Mouse (Mus musculus) testis, adult 2 months (tissue): Measurements from ENCODE around the gene Dis3. TPM values are rescaled to one million over a fixed set of nuclear protein-coding genes. Genes with fewer than 3 reads are reported as not detected.
A peak's percentile ranks its signal among the peaks of the same experiment; 100 is the strongest.

Experiments used
- H3K27ac ChIP-seq: fragments of 200-500 bp; 2 replicates; pipeline ENCODE4 v1.5.1; 2012; ENCODE audit warnings: low read depth, low read length; ENCODE audit not compliant: control insufficient read depth, insufficient read depth
- H3K27me3 ChIP-seq: fragments of 200-500 bp; 2 replicates; pipeline ENCODE4 v1.6.1; 2012; ENCODE audit warnings: mild to moderate bottlenecking, low read length, moderate library complexity; ENCODE audit not compliant: control insufficient read depth, insufficient read depth
- H3K36me3 ChIP-seq: fragments of 200-500 bp; 2 replicates; pipeline ENCODE4 v1.6.1; 2012; ENCODE audit warnings: mild to moderate bottlenecking, low read length; ENCODE audit not compliant: control insufficient read depth, insufficient read depth
- H3K4me1 ChIP-seq: fragments of 200-500 bp; 2 replicates; pipeline ENCODE4 v1.6.1; 2012; ENCODE audit warnings: low read length; ENCODE audit not compliant: control insufficient read depth, insufficient read depth
- H3K4me3 ChIP-seq: fragments of 200-500 bp; 2 replicates; pipeline ENCODE4 v1.5.1; 2012; ENCODE audit warnings: low read depth, mild to moderate bottlenecking, low read length, moderate library complexity, mixed read lengths; ENCODE audit not compliant: control insufficient read depth
- CTCF ChIP-seq: fragments of 200-500 bp; IDR thresholded peaks from 2 replicates; pipeline ENCODE4 v1.5.1; 2012; ENCODE audit warnings: low read depth, mild to moderate bottlenecking, inconsistent platforms, low read length, moderate library complexity; ENCODE audit not compliant: control insufficient read depth, insufficient read depth, insufficient replicate concordance
- POLR2A ChIP-seq: fragments of 200-500 bp; IDR thresholded peaks from 2 replicates; pipeline ENCODE4 v1.6.1; 2012; ENCODE audit warnings: low read depth, mild to moderate bottlenecking, inconsistent platforms, low read length, moderate library complexity; ENCODE audit not compliant: control insufficient read depth
- polyA plus RNA-seq: library from polyadenylated mRNA; depleted of rRNA; stranded (reverse); fragments of >200 nt; gene quantifications from 2 replicates; pipeline ENCODE4 v1.2.3, GENCODE M21; 2012; rRNA removed

Gene Dis3
- 19.2 and 23.0 TPM in 2 replicates for polyA plus RNA-seq

GRCm38 (mm10) chr14:99099267-99099966 lies at the start of gene Dis3, which contains the start of gene Pibf1:
Gene Dis3 (minus strand): TSS chr14:99099770.
Gene Pibf1 (plus strand): TSS chr14:99099424.
- peak within 1 kb of the TSS; percentile 93 for H3K4me3 ChIP-seq
- no peaks in the 10 kb centered on the region; the same call in 1 of the 2 replicates for H3K36me3 ChIP-seq
- H3K4me1 ChIP-seq, result peaks cover 4% of the 10 kb centered on the region; the same call in 1 of the 2 replicates
- peak within 1 kb of the TSS; percentile 82 for H3K27ac ChIP-seq
- TF ChIP-seq POLR2A (peak; percentile 93), CTCF (no peak)
- H3K27me3 ChIP-seq, result no peaks in the 10 kb centered on the region

GRCm38 (mm10) chr14:99146841-99147240 lies 47.3 kb upstream of the Dis3 start:
- H3K36me3 ChIP-seq, result no peaks in the 10 kb centered on the region; the same call in 1 of the 2 replicates
- H3K4me1 ChIP-seq, result no peaks in the 10 kb centered on the region
- H3K27me3 ChIP-seq, result no peaks in the 10 kb centered on the region
- no peak for TF ChIP-seq CTCF
- no peak for TF ChIP-seq POLR2A
- no peak overlapping the region for H3K27ac ChIP-seq
- no peak overlapping the region for H3K4me3 ChIP-seq

GRCm38 (mm10) chr14:99141786-99142633 lies 42.4 kb upstream of the Dis3 start:
- Histone ChIP-seq H3K27ac (no peak overlapping the region), H3K4me1 (no peaks in the 10 kb centered on the region), H3K36me3 (0 out of 2 replicates have a peak, but pooled peaks cover 1% of the 10 kb centered on the region), H3K27me3 (no peaks in the 10 kb centered on the region), H3K4me3 (no peak overlapping the region)
- TF ChIP-seq CTCF, result peak; percentile 79; the same call in 1 of the 2 replicates
- no peak for TF ChIP-seq POLR2A

GRCm38 (mm10) chr14:99140036-99140435 lies 40.5 kb upstream of the Dis3 start:
- H3K27ac ChIP-seq, result no peak overlapping the region
- H3K4me3 ChIP-seq, result no peak overlapping the region
- peaks cover 1% of the 10 kb centered on the region; the same call in 1 of the 2 replicates for H3K36me3 ChIP-seq
- no peaks in the 10 kb centered on the region for H3K27me3 ChIP-seq
- H3K4me1 ChIP-seq, result no peaks in the 10 kb centered on the region
- TF ChIP-seq CTCF (no peak), POLR2A (no peak)

GRCm38 (mm10) chr14:99136297-99136696 lies 36.7 kb upstream of the Dis3 start:
- Histone ChIP-seq H3K4me1 (no peaks in the 10 kb centered on the region), H3K4me3 (no peak overlapping the region), H3K27ac (no peak overlapping the region), H3K27me3 (no peaks in the 10 kb centered on the region), H3K36me3 (peaks cover 1% of the 10 kb centered on the region; the same call in 1 of the 2 replicates)
- TF ChIP-seq CTCF (no peak), POLR2A (no peak)

GRCm38 (mm10) chr14:99135761-99136160 lies 36.2 kb upstream of the Dis3 start:
- Histone ChIP-seq H3K4me3 (no peak overlapping the region), H3K4me1 (no peaks in the 10 kb centered on the region), H3K27me3 (no peaks in the 10 kb centered on the region), H3K27ac (no peak overlapping the region), H3K36me3 (peaks cover 1% of the 10 kb centered on the region; the same call in 1 of the 2 replicates)
- TF ChIP-seq CTCF (no peak), POLR2A (no peak)

GRCm38 (mm10) chr14:99134048-99134447 lies 34.5 kb upstream of the Dis3 start:
- no peaks in the 10 kb centered on the region; the same call in 1 of the 2 replicates for H3K36me3 ChIP-seq
- TF ChIP-seq POLR2A (no peak), CTCF (no peak)
- H3K4me1 ChIP-seq, result no peaks in the 10 kb centered on the region
- no peak overlapping the region for H3K27ac ChIP-seq
- H3K4me3 ChIP-seq, result no peak overlapping the region
- H3K27me3 ChIP-seq, result no peaks in the 10 kb centered on the region
